Mouse (Mus musculus): Measurements from ENCODE around the gene Dohh.

Dohh gene

GRCm38 (mm10) chr10:81356991-81357844 is 27.0 kb upstream of the Dohh start, which contains the start of gene Mfsd12:
Mfsd12 (plus strand) TSS chr10:81357491.
- peak; percentile 88 for DNase-seq (ENCODE audit: low spot score)

GRCm38 (mm10) chr10:81358209-81358608 is 26.0 kb upstream of the Dohh start:
- DNase-seq (ENCODE audit: low spot score), result no peak

- DNase-seq (ENCODE audit: low spot score), result no peak
These were observed 25.4 kb upstream of the Dohh start for GRCm38 (mm10) chr10:81358841-81359240.

DNA sequence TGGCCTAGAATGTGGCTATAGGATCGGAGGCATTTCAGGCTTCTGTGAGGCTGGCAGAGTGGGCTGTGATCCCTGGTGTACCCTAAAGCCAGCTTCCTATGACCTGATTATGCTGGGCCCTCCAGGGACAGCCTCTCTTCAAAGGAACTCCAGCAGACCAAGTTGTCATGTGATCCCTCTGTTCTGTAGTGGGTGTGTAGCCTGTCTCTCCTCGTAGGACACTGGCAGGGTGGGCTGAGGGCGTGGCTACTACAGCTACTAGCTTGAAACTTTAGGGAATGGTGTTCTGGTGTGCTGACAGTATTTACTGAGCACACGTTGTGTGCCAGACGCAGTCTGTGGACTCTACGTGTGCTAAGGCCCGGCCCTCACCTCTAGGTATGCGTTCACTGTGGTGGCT is 23.5 kb upstream of the Dohh start:
- DNase-seq (ENCODE audit: low spot score), result no peak

DNA sequence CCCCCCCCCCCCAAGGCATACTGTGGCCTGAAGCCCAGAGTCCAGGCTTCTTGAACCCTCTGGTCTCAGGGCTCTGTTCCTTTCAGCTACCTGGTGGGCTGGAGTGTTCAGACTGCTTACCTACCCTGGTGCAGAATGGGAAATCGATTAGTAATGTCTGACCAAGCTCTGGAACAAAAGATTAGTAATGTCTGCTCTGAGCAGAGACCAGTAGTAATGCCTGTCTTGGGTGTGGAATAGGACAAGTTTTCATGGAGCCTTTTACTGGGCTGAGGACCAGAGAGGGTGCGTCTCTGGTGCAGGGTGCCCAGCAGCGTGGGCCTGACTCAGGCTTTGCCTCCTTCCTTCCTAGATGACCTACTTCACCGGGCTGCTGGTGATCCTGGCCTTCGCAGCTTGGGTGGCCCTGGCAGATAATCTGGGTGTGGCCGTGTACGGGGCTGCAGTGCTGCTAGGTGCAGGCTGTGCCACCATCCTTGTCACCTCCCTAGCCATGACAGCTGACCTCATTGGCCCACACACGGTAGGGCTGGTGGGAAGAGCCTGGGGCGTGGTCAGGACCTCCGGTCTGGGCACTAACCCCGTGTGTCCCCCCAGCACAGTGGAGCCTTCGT is 21.8 kb upstream of the Dohh start:
- no peak for DNase-seq (ENCODE audit: low spot score)

DNA sequence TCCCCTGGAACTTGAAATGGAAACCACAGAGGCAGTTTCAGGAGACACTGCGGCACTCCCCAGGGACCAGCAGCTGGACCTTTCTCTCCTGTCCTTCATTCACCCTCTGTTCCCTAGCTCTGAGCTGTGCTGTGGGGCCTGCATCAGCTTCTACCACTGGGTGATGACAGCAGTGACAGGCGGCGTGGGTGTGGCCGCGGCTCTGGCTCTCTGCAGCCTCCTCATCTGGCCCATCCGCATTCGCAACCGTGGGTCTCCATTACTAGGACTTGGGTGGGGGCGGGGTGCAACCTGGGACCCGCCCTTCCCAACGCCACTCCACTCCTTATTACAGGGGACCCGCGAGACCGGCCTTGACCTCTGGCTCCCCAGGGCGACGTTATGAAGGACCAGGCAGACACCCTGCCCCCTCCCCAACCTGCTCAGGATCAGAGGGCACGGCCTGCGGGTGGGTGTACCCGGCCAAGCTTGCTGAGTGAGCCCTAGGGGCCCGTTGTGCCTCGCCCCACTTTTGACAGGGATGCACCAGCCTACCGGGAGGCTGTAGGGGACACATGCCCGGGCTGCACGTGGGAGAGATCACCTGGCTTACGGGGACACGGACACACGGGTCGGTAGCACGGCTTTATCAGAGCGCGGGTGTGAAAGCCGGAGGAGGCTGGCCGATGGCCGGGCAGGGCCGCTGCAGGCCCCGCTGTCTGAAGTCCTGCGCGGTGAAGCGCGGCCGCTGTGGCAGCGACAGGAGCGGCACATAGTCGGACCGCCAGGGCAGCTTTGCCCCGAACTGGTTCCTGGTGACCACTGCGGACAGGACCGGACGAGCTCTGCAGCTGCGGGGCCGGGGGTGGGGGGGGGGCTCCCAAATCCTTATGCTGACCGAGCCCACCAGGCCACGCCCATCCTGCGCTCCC is 20.5 kb upstream of the Dohh start:
- no peak for DNase-seq (ENCODE audit: low spot score)

- DNase-seq (ENCODE audit: low spot score), result no peak
These were observed 19.6 kb upstream of the Dohh start for GRCm38 (mm10) chr10:81364666-81365065.

GRCm38 (mm10) chr10:81365073-81365472 is 19.2 kb upstream of the Dohh start:
- DNase-seq (ENCODE audit: low spot score), result no peak

DNA sequence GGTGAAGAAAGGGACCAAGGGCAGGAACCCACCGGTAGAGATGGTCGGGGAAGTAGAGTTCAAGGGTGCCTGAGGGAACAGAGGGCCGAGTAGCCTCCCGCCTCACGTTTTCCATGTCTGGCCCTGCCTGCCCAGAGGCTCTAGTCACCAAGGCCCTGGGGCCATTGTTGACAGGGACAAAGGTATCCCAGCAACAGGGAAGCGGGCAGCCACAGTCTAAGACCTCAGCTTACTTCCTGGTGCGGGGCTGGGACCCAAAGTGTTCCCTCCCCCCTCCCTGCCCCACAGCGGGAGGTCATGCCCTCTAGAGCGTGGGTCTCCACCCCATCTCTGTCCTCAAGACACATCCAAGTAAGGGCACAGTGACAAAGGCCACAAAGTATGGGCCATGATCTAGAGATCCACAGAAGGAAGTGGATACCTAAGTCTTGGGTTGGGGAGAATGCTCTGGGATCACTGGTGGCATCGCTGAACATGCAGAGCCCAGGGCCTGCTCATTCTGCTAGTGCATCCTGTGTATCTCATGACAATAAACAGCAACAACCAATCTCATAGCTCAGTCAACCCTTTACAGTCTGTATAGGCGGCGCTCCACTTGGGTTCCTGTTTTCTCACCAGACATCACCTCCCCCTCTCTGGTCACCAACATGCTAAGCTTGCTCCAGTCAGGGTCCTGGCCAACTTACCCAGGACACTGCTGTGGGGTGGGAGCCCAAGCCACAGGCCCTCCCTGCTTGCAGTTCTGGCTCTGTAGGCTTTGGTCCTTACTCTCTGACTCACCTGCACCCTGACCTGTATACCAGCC is 18.4 kb upstream of the Dohh start, which contains the start of gene 4930404N11Rik:
TSS of gene 4930404N11Rik (minus strand) at position 145 of the 805 bp plus-strand sequence.
- DNase-seq (ENCODE audit: low spot score), result no peak

- no peak for DNase-seq (ENCODE audit: low spot score)
These were observed 17.6 kb upstream of the Dohh start for GRCm38 (mm10) chr10:81366477-81367206.

DNA sequence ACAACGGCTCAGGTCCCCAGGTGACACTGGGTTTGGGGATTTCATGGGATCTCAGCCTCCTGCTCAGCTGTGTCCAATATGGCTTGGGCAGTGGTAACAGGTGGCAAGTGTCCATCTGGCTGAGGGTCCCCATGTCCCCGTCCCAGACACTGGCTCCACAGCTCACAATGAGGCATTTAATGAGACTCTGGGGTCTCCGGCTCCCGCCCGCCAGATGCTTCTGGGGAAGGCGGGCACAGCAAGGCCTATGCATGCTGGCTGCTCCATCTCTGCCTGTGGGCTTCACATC is 17.1 kb upstream of the Dohh start:
- DNase-seq (ENCODE audit: low spot score), result no peak

DNA sequence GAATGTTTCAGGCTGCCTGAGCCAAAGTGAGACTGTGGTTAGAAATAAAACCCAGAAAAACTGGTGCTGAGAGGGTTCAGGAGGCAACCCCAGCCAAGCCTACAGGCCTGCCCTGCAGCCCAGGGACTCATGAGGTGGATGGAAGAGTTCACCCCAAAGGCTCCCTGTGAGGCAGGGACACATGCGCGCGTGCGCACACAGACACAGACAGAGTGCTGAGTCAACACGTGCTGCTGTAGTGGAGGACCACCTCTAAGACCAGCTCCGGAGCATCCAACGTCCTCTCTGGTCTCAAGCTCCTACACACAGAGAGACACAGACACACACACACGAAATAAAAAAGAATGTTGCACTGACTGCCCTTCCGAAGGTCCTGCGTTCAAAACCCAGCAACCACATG is 8.9 kb upstream of the Dohh start:
- no peak for DNase-seq (ENCODE audit: low spot score)

- no peak for DNase-seq (ENCODE audit: low spot score)
These were observed 7.5 kb upstream of the Dohh start for GRCm38 (mm10) chr10:81376561-81377361.

DNA sequence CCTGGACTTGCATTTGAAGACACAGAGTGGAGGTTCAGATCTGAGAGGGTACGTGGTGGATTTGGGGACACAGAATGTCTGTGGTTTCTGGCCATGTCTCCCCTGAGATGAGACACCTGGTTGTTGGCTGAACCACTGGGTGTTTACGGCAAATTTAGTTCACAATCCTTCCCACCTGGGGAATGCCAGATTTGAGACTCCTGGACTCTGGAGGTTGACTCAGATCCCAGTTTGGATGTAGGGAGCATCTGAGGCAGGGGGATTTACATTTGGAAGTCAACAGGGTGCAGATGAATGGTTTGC is 6.9 kb upstream of the Dohh start:
- DNase-seq (ENCODE audit: low spot score), result no peak

GRCm38 (mm10) chr10:81377793-81378552 is 6.3 kb upstream of the Dohh start, which contains the start of gene Fzr1:
Fzr1 (minus strand) TSS chr10:81378516.
- no peak for DNase-seq (ENCODE audit: low spot score)

- DNase-seq (ENCODE audit: low spot score), result peak; percentile 100
These were observed 5.6 kb upstream of the Dohh start for GRCm38 (mm10) chr10:81378553-81379182.

GRCm38 (mm10) chr10:81379183-81379553 is 5.1 kb upstream of the Dohh start:
- no peak for DNase-seq (ENCODE audit: low spot score)

GRCm38 (mm10) chr10:81379809-81380378 is 4.3 kb upstream of the Dohh start:
- DNase-seq (ENCODE audit: low spot score), result no peak

- no peak for DNase-seq (ENCODE audit: low spot score)
These were observed 2.2 kb upstream of the Dohh start for GRCm38 (mm10) chr10:81382039-81382438.
